Mouse (Mus musculus): ENCODE data around the gene Eml5.

DNA sequence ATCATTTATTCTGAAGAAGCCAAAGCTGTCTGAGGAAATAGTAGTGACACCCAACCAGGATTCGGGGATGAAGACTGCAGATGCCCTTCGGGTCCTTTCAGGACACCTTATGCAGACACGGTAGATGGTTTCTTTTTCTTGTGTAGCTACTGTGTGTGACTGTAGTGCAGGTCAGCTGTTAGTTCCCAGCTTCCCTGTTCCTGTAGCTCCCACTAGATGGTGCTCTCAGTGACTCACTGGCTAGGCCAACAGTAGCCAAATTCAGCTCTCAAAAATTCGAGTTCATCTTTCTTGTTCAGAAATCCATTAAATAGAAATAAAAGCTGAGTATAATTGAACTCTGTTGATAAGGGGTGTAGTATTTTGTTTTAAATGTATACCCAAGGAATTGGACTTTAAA lies 122.1 kb downstream of the Eml5 start:
- peak; percentile 65 for TF ChIP-seq CTCF (IDR thresholded peaks at IDR 0.05; ENCODE audit: extremely low read depth, insufficient read depth, low read length)
- TF ChIP-seq POLR2A (IDR thresholded peaks at IDR 0.05; ENCODE audit: extremely low read depth, insufficient read depth, low read length): no peak
